Mouse (Mus musculus): ENCODE measurements around the gene Shoc2. TPM values are rescaled to one million over a fixed set of nuclear protein-coding genes. Genes with fewer than 3 reads are reported as not detected.
"Not testable (repeated sequence)": the region's sequence is repeated elsewhere in the genome, so short reads cannot be mapped to it uniquely, and the experiment has no call there.

The Shoc2 gene
- polyA plus RNA-seq, 1 experiment from 2014 or later, result 85.8 TPM

GRCm38 (mm10) chr19:53945171-53946042 is 1.3 kb downstream of the Shoc2 start:
- Histone ChIP-seq H3K9me3 (ENCODE audit: control insufficient read depth, low read length) (no peaks in the 10 kb centered on the region), H3K4me3 (ENCODE audit: low read depth, low read length) (peak overlapping the region; percentile 98), H3K27me3 (ENCODE audit: control insufficient read depth, insufficient read depth, low read length) (no peaks in the 10 kb centered on the region), H3K4me2 (ENCODE audit: low read depth, low read length, severe bottlenecking) (peak overlapping the region; percentile 68), H3K27ac (ENCODE audit: low read depth, low read length) (peak overlapping the region; percentile 97), H3K4me1 (replicated peaks; ENCODE audit: control insufficient read depth, insufficient read depth, low read length) (peaks cover 7% of the 10 kb centered on the region; the same call in 1 of the 2 replicates), H3K36me3 (ENCODE audit: control insufficient read depth, insufficient read depth, low read length) (no peaks in the 10 kb centered on the region), H3K9ac (ENCODE audit: low read length) (peak overlapping the region; percentile 95)
- ATAC-seq (replicated peaks; ENCODE audit: low FRiP score) (peak; percentile 30), DNase-seq (ENCODE audit: low spot score) (peak; percentile 83)
- under 1% methylated on average over 39 of the region's 69 CpGs for WGBS

- Histone ChIP-seq H3K27ac (ENCODE audit: low read depth, low read length) (no peak overlapping the region), H3K4me1 (replicated peaks; ENCODE audit: control insufficient read depth, insufficient read depth, low read length) (no peaks in the 10 kb centered on the region), H3K9ac (ENCODE audit: low read length) (no peak overlapping the region), H3K27me3 (ENCODE audit: control insufficient read depth, insufficient read depth, low read length) (no peaks in the 10 kb centered on the region), H3K4me2 (ENCODE audit: low read depth, low read length, severe bottlenecking) (no peak overlapping the region), H3K4me3 (ENCODE audit: low read depth, low read length) (no peak overlapping the region), H3K36me3 (ENCODE audit: control insufficient read depth, insufficient read depth, low read length) (no peaks in the 10 kb centered on the region), H3K9me3 (ENCODE audit: control insufficient read depth, low read length) (no peaks in the 10 kb centered on the region)
- ATAC-seq (replicated peaks; ENCODE audit: low FRiP score) (no peak), DNase-seq (ENCODE audit: low spot score) (no peak)
- 91% methylated on average over 2 of the region's 2 CpGs for WGBS
Observed at GRCm38 (mm10) chr19:53957513-53957912, 13.4 kb downstream of the Shoc2 start.

GRCm38 (mm10) chr19:53962511-53962910 is 18.4 kb downstream of the Shoc2 start:
- DNase-seq (ENCODE audit: low spot score) (no peak), ATAC-seq (replicated peaks; ENCODE audit: low FRiP score) (no peak)
- no peaks in the 10 kb centered on the region for H3K27me3 ChIP-seq (ENCODE audit: control insufficient read depth, insufficient read depth, low read length)
- WGBS, result 93% methylated on average over 4 of the region's 4 CpGs
- no peaks in the 10 kb centered on the region for H3K9me3 ChIP-seq (ENCODE audit: control insufficient read depth, low read length)
- H3K36me3 ChIP-seq (ENCODE audit: control insufficient read depth, insufficient read depth, low read length), result no peaks in the 10 kb centered on the region
- no peaks in the 10 kb centered on the region for H3K4me1 ChIP-seq (replicated peaks; ENCODE audit: control insufficient read depth, insufficient read depth, low read length)
- no peak overlapping the region for H3K4me2 ChIP-seq (ENCODE audit: low read depth, low read length, severe bottlenecking)
- H3K27ac ChIP-seq (ENCODE audit: low read depth, low read length), result no peak overlapping the region
- no peak overlapping the region for H3K9ac ChIP-seq (ENCODE audit: low read length)
- no peak overlapping the region for H3K4me3 ChIP-seq (ENCODE audit: low read depth, low read length)

- H3K4me3 ChIP-seq (ENCODE audit: low read depth, low read length); H3K4me2 ChIP-seq (ENCODE audit: low read depth, low read length, severe bottlenecking); DNase-seq (ENCODE audit: low spot score); H3K27ac ChIP-seq (ENCODE audit: low read depth, low read length); H3K9ac ChIP-seq (ENCODE audit: low read length); ATAC-seq (replicated peaks; ENCODE audit: low FRiP score); H3K4me1 ChIP-seq (replicated peaks; ENCODE audit: control insufficient read depth, insufficient read depth, low read length); H3K27me3 ChIP-seq (ENCODE audit: control insufficient read depth, insufficient read depth, low read length); H3K9me3 ChIP-seq (ENCODE audit: control insufficient read depth, low read length); H3K36me3 ChIP-seq (ENCODE audit: control insufficient read depth, insufficient read depth, low read length): not testable (repeated sequence)
- 93% methylated on average over 3 of the region's 3 CpGs for WGBS
Observed at GRCm38 (mm10) chr19:53964347-53964746, 20.2 kb downstream of the Shoc2 start.

- Histone ChIP-seq H3K4me3 (ENCODE audit: low read depth, low read length) (no peak overlapping the region), H3K36me3 (ENCODE audit: control insufficient read depth, insufficient read depth, low read length) (no peaks in the 10 kb centered on the region), H3K9me3 (ENCODE audit: control insufficient read depth, low read length) (no peaks in the 10 kb centered on the region), H3K4me2 (ENCODE audit: low read depth, low read length, severe bottlenecking) (no peak overlapping the region), H3K9ac (ENCODE audit: low read length) (no peak overlapping the region), H3K27ac (ENCODE audit: low read depth, low read length) (no peak overlapping the region), H3K27me3 (ENCODE audit: control insufficient read depth, insufficient read depth, low read length) (no peaks in the 10 kb centered on the region), H3K4me1 (replicated peaks; ENCODE audit: control insufficient read depth, insufficient read depth, low read length) (no peaks in the 10 kb centered on the region)
- ATAC-seq (replicated peaks; ENCODE audit: low FRiP score), result no peak
- 90% methylated on average over 10 of the region's 10 CpGs for WGBS
- DNase-seq (ENCODE audit: low spot score), result no peak
Observed at GRCm38 (mm10) chr19:53964910-53965633, 21.0 kb downstream of the Shoc2 start.

- 95% methylated on average over 3 of the region's 3 CpGs for WGBS
- ATAC-seq (replicated peaks; ENCODE audit: low FRiP score), result no peak
- no peak overlapping the region for H3K4me3 ChIP-seq (ENCODE audit: low read depth, low read length)
- no peak for DNase-seq (ENCODE audit: low spot score)
- H3K27ac ChIP-seq (ENCODE audit: low read depth, low read length), result no peak overlapping the region
- H3K36me3 ChIP-seq (ENCODE audit: control insufficient read depth, insufficient read depth, low read length), result no peaks in the 10 kb centered on the region
- H3K9me3 ChIP-seq (ENCODE audit: control insufficient read depth, low read length), result no peaks in the 10 kb centered on the region
- H3K4me2 ChIP-seq (ENCODE audit: low read depth, low read length, severe bottlenecking), result no peak overlapping the region
- H3K9ac ChIP-seq (ENCODE audit: low read length), result no peak overlapping the region
- no peaks in the 10 kb centered on the region for H3K4me1 ChIP-seq (replicated peaks; ENCODE audit: control insufficient read depth, insufficient read depth, low read length)
- H3K27me3 ChIP-seq (ENCODE audit: control insufficient read depth, insufficient read depth, low read length), result no peaks in the 10 kb centered on the region
Observed at GRCm38 (mm10) chr19:53969226-53969625, 25.1 kb downstream of the Shoc2 start.

- Histone ChIP-seq H3K36me3 (ENCODE audit: control insufficient read depth, insufficient read depth, low read length) (no peaks in the 10 kb centered on the region), H3K4me2 (ENCODE audit: low read depth, low read length, severe bottlenecking) (no peak overlapping the region), H3K9me3 (ENCODE audit: control insufficient read depth, low read length) (no peaks in the 10 kb centered on the region), H3K4me1 (replicated peaks; ENCODE audit: control insufficient read depth, insufficient read depth, low read length) (no peaks in the 10 kb centered on the region), H3K4me3 (ENCODE audit: low read depth, low read length) (no peak overlapping the region), H3K9ac (ENCODE audit: low read length) (no peak overlapping the region), H3K27ac (ENCODE audit: low read depth, low read length) (no peak overlapping the region), H3K27me3 (ENCODE audit: control insufficient read depth, insufficient read depth, low read length) (no peaks in the 10 kb centered on the region)
- ATAC-seq (replicated peaks; ENCODE audit: low FRiP score) (no peak), DNase-seq (ENCODE audit: low spot score) (no peak)
- WGBS, result 86% methylated on average over 7 of the region's 7 CpGs
Observed at GRCm38 (mm10) chr19:53971938-53972337, 27.8 kb downstream of the Shoc2 start.

- H3K4me2 ChIP-seq (ENCODE audit: low read depth, low read length, severe bottlenecking), result no peak overlapping the region
- no peak overlapping the region for H3K27ac ChIP-seq (ENCODE audit: low read depth, low read length)
- H3K9ac ChIP-seq (ENCODE audit: low read length), result no peak overlapping the region
- no peaks in the 10 kb centered on the region for H3K36me3 ChIP-seq (ENCODE audit: control insufficient read depth, insufficient read depth, low read length)
- 84% methylated on average over 1 of the region's 1 CpGs for WGBS
- no peak overlapping the region for H3K4me3 ChIP-seq (ENCODE audit: low read depth, low read length)
- no peaks in the 10 kb centered on the region; the same call in 1 of the 2 replicates for H3K9me3 ChIP-seq (ENCODE audit: control insufficient read depth, low read length)
- ATAC-seq (replicated peaks; ENCODE audit: low FRiP score) (no peak), DNase-seq (ENCODE audit: low spot score) (no peak)
- no peaks in the 10 kb centered on the region for H3K4me1 ChIP-seq (replicated peaks; ENCODE audit: control insufficient read depth, insufficient read depth, low read length)
- H3K27me3 ChIP-seq (ENCODE audit: control insufficient read depth, insufficient read depth, low read length), result no peaks in the 10 kb centered on the region
Observed at GRCm38 (mm10) chr19:53973656-53974055, 29.6 kb downstream of the Shoc2 start.

Measured in forebrain, embryonic 11.5 days (tissue).